Mouse (Mus musculus): ENCODE results near the gene Ankrd13a.

DNA sequence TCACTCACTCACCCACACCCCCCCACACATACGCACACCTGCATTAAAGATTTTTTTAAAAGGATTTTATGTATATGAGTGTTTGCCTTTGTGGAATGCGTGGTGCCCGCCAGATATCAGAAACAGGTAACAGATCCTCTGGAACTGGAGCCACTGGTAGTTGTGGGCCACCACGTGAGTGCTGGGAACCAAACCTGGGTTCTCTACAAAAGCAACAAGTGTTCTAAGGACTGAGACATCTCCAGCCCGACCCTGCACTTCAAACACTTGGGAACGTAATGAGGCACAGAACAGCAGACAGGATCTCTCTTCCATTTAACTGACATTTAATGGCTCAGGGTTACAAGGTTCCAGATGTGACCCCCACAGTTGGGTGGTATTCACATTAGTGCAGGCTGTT lies 33.4 kb downstream of the Ankrd13a start:
- TF ChIP-seq CTCF (IDR thresholded peaks at IDR 0.05; ENCODE audit: low read depth, low read length) (no peak), POLR2A (IDR thresholded peaks at IDR 0.05; ENCODE audit: extremely low read depth, insufficient read depth, low read length) (no peak)
